Mouse (Mus musculus): ENCODE data around the gene Lrrc1. TPM values are rescaled to one million over a fixed set of nuclear protein-coding genes. Genes with fewer than 3 reads are reported as not detected.

Lrrc1 gene
- total and polyA plus RNA-seq, 3 experiments, result 5.3 to 12.1 TPM; not detected in 1

DNA sequence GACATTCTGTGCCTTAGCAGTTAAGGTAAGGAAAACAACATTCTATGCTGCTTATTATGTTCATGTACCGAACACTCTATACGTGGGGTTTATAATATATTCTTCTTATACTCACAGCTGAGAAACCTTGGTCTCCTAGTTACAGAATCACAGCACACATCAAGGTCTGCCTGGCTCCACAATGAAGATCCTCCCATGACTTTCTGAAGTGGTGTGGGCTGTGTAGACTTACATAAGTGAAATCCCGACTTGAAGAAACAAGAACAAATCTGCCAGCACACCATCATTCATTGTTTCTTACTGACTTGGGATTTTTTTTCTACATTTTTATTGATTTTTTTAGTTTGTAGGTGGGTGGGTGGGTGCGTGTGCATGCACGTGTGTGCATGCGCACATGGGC, 40.1 kb upstream of the Lrrc1 start:
- TF ChIP-seq ETS1 (IDR thresholded peaks at IDR 0.05; ENCODE audit: low read depth, low read length) (no peak), MEF2A (IDR thresholded peaks at IDR 0.05; ENCODE audit: extremely low read depth, insufficient replicate concordance, low read depth, low read length, poor library complexity, severe bottlenecking) (no peak), ZMIZ1 (IDR thresholded peaks at IDR 0.05; ENCODE audit: low read depth, low read length) (no peak), NRF1 (IDR thresholded peaks at IDR 0.05; ENCODE audit: insufficient read depth, low read depth, low read length, poor library complexity, severe bottlenecking) (no peak), MYC (IDR thresholded peaks at IDR 0.05; ENCODE audit: low read depth, low read length) (no peak), ZNF384 (IDR thresholded peaks at IDR 0.05; ENCODE audit: low read depth, low read length) (no peak), GATA1 (IDR thresholded peaks at IDR 0.05; ENCODE audit: low read depth, low read length) (no peak), POLR2A (IDR thresholded peaks at IDR 0.05; ENCODE audit: control insufficient read depth in 1 of 2, insufficient read depth in 1 of 2, low read depth in 1 of 2, low read length in 2 of 2, poor library complexity in 1 of 2) (no peak), TBP (IDR thresholded peaks at IDR 0.05; ENCODE audit: low read depth, low read length) (no peak), MAZ (IDR thresholded peaks at IDR 0.05; ENCODE audit: low read depth, low read length) (no peak)
- no peak for DNase-seq (ENCODE audit: low read depth, low spot score)
- Histone ChIP-seq H3K27me3 (ENCODE audit: control insufficient read depth in 1 of 2, insufficient read depth in 2 of 2, low read length in 2 of 2) (peaks cover 3 to 4% of the 10 kb centered on the region in 2 experiments), H3K79me2 (ENCODE audit: control insufficient read depth, insufficient read depth, low read length, poor library complexity) (no peaks in the 10 kb centered on the region), H3K9ac (ENCODE audit: control insufficient read depth, low read depth, low read length, poor library complexity, severe bottlenecking) (no peak overlapping the region), H3K36me3 (ENCODE audit: control insufficient read depth in 1 of 2, insufficient read depth in 2 of 2, low read length in 2 of 2) (no peaks in the 10 kb centered on the region), H3K27ac (ENCODE audit: control insufficient read depth, low read depth, low read length) (no peak overlapping the region), H3K4me3 (ENCODE audit: control insufficient read depth in 1 of 2, insufficient read depth in 1 of 2, low read depth in 2 of 2, low read length in 2 of 2) (no peak overlapping the region), H3K4me1 (ENCODE audit: control insufficient read depth in 1 of 2, insufficient read depth in 2 of 2, low read length in 2 of 2) (no peaks in the 10 kb centered on the region), H3K9me3 (replicated peaks; ENCODE audit: insufficient read depth, low read length) (no peaks in the 10 kb centered on the region)

DNA sequence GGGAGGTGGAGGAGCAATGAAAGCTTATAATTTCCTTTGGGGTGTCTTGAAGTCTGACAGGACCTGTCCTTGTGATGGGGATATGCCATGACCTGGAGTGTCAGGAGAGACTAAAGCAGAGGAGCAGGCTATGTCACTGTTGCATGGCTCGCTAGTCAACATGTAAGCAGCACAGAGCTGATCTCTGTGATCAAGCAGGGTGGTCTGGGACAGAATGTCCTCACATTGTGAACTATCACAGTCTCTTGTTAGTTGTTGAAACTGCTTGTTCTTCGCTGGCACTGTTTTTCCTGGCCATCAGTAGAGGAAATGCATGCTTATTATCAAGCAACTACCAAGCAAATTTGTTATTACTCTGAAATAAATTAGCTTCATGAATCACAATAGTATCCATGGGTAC, 38.6 kb upstream of the Lrrc1 start:
- no peak for TF ChIP-seq NELFE (IDR thresholded peaks at IDR 0.05; ENCODE audit: low read depth, low read length)
- no peak for TF ChIP-seq EP300 (IDR thresholded peaks at IDR 0.05; ENCODE audit: low read depth in 1 of 2, low read length in 2 of 2)
- no peak for TF ChIP-seq MEF2A (IDR thresholded peaks at IDR 0.05; ENCODE audit: extremely low read depth, insufficient replicate concordance, low read depth, low read length, poor library complexity, severe bottlenecking)
- no peak for TF ChIP-seq POLR2AphosphoS2 (IDR thresholded peaks at IDR 0.05; ENCODE audit: low read length)
- TF ChIP-seq USF2 (IDR thresholded peaks at IDR 0.05; ENCODE audit: borderline replicate concordance in 1 of 2, insufficient read depth in 1 of 2, low read depth in 1 of 2, low read length in 2 of 2), result no peak
- no peak for TF ChIP-seq ZMIZ1 (IDR thresholded peaks at IDR 0.05; ENCODE audit: low read depth, low read length)
- TF ChIP-seq E2F4 (IDR thresholded peaks at IDR 0.05; ENCODE audit: borderline replicate concordance, low read depth, low read length), result no peak
- H3K36me3 ChIP-seq (ENCODE audit: control insufficient read depth in 1 of 2, insufficient read depth in 2 of 2, low read length in 2 of 2), result no peaks in the 10 kb centered on the region
- H3K4me1 ChIP-seq (ENCODE audit: control insufficient read depth in 1 of 2, insufficient read depth in 2 of 2, low read length in 2 of 2), result no peaks in the 10 kb centered on the region
- H3K79me2 ChIP-seq (ENCODE audit: control insufficient read depth, insufficient read depth, low read length, poor library complexity), result no peaks in the 10 kb centered on the region
- no peak overlapping the region for H3K9ac ChIP-seq (ENCODE audit: control insufficient read depth, low read depth, low read length, poor library complexity, severe bottlenecking)
- DNase-seq (ENCODE audit: low read depth, low spot score), result no peak
- no peak overlapping the region for H3K4me3 ChIP-seq (ENCODE audit: control insufficient read depth in 1 of 2, insufficient read depth in 1 of 2, low read depth in 2 of 2, low read length in 2 of 2)
- peaks cover 3 to 4% of the 10 kb centered on the region in 2 experiments for H3K27me3 ChIP-seq (ENCODE audit: control insufficient read depth in 1 of 2, insufficient read depth in 2 of 2, low read length in 2 of 2)
- no peak overlapping the region for H3K27ac ChIP-seq (ENCODE audit: control insufficient read depth, low read depth, low read length)
- H3K9me3 ChIP-seq (replicated peaks; ENCODE audit: insufficient read depth, low read length), result no peaks in the 10 kb centered on the region

Measured in MEL (cell line).